Mouse (Mus musculus): ENCODE results near the gene Tsfm.
"Not testable (repeated sequence)": the region's sequence is repeated elsewhere in the genome, so short reads cannot be mapped to it uniquely, and the experiment has no call there.

The Tsfm gene

GRCm38 (mm10) chr10:127063913-127064870, 33.6 kb upstream of the Tsfm start:
- DNase-seq (ENCODE audit: low read depth): no peak

- peak; percentile 94 for DNase-seq (ENCODE audit: low read depth)
Observed at GRCm38 (mm10) chr10:127063239-127063872, 32.7 kb upstream of the Tsfm start, which contains the start of gene Cdk4. TSS of gene Cdk4 (plus strand) at chr10:127063534.

GRCm38 (mm10) chr10:127062503-127062902, 31.9 kb upstream of the Tsfm start:
- no peak for DNase-seq (ENCODE audit: low read depth)

GRCm38 (mm10) chr10:127062101-127062500, 31.5 kb upstream of the Tsfm start:
- not testable (repeated sequence) for DNase-seq (ENCODE audit: low read depth)

GRCm38 (mm10) chr10:127061513-127061912, 30.9 kb upstream of the Tsfm start:
- no peak for DNase-seq (ENCODE audit: low read depth)

GRCm38 (mm10) chr10:127061085-127061484, 30.4 kb upstream of the Tsfm start:
- no peak for DNase-seq (ENCODE audit: low read depth)

- DNase-seq (ENCODE audit: low read depth): no peak
Observed at GRCm38 (mm10) chr10:127059968-127060916, 29.6 kb upstream of the Tsfm start, which contains the start of gene March9. TSS of gene March9 (minus strand) at chr10:127060184.

- DNase-seq (ENCODE audit: low read depth): no peak
Observed at GRCm38 (mm10) chr10:127059174-127059967, 28.7 kb upstream of the Tsfm start.

GRCm38 (mm10) chr10:127058708-127059107, 28.1 kb upstream of the Tsfm start:
- no peak for DNase-seq (ENCODE audit: low read depth)

GRCm38 (mm10) chr10:127058161-127058560, 27.5 kb upstream of the Tsfm start:
- DNase-seq (ENCODE audit: low read depth): no peak

- DNase-seq (ENCODE audit: low read depth): no peak
Observed at GRCm38 (mm10) chr10:127056490-127056889, 25.9 kb upstream of the Tsfm start.

GRCm38 (mm10) chr10:127055406-127055805, 24.8 kb upstream of the Tsfm start:
- DNase-seq (ENCODE audit: low read depth): no peak

- no peak for DNase-seq (ENCODE audit: low read depth)
Observed at GRCm38 (mm10) chr10:127054646-127055045, 24.0 kb upstream of the Tsfm start.

- DNase-seq (ENCODE audit: low read depth): no peak
Observed at GRCm38 (mm10) chr10:127050119-127050474, 19.5 kb upstream of the Tsfm start.

GRCm38 (mm10) chr10:127049395-127050118, 18.9 kb upstream of the Tsfm start:
- no peak for DNase-seq (ENCODE audit: low read depth)

GRCm38 (mm10) chr10:127048608-127049394, 18.2 kb upstream of the Tsfm start:
- no peak for DNase-seq (ENCODE audit: low read depth)

- DNase-seq (ENCODE audit: low read depth): no peak
Observed at GRCm38 (mm10) chr10:127047954-127048353, 17.3 kb upstream of the Tsfm start, which contains the start of gene Cyp27b1. TSS of gene Cyp27b1 (plus strand) at chr10:127048250.

- no peak for DNase-seq (ENCODE audit: low read depth)
Observed at GRCm38 (mm10) chr10:127043187-127043586, 12.5 kb upstream of the Tsfm start.

- no peak for DNase-seq (ENCODE audit: low read depth)
Observed at GRCm38 (mm10) chr10:127042468-127043115, 12.0 kb upstream of the Tsfm start.

Data from c-Kit-positive CD71-positive TER-119-negative erythroid progenitor cells, embryonic 14.5 days (primary cell).